Mouse (Mus musculus): ENCODE measurements around the gene Cnpy4. TPM values are rescaled to one million over a fixed set of nuclear protein-coding genes. Genes with fewer than 3 reads are reported as not detected.

The Cnpy4 gene
- total and polyA plus RNA-seq, 3 experiments, result 7.8 to 12.1 TPM; not detected in 1

- TF ChIP-seq SIN3A (IDR thresholded peaks at IDR 0.05; ENCODE audit: low read length), result peak; percentile 66; the same call in 1 of the 2 replicates
- no peak for TF ChIP-seq GABPA (IDR thresholded peaks at IDR 0.05; ENCODE audit: low read depth, low read length)
- TF ChIP-seq CTCF (IDR thresholded peaks at IDR 0.05 in 2 of 3, conservative IDR thresholded peaks at IDR 0.05 in 1 of 3; ENCODE audit: control insufficient read depth in 1 of 3, insufficient read depth in 1 of 3, low read depth in 2 of 3, low read length in 3 of 3, poor library complexity in 1 of 3, severe bottlenecking in 1 of 3), result peak; percentile 33 to 78 (median 76); a peak in 5 of 6 replicates
- peak; percentile 65 for TF ChIP-seq RAD21 (IDR thresholded peaks at IDR 0.05; ENCODE audit: low read depth, low read length)
- TF ChIP-seq MAZ (IDR thresholded peaks at IDR 0.05; ENCODE audit: low read depth, low read length), result no peak
- TF ChIP-seq SMC3 (IDR thresholded peaks at IDR 0.05; ENCODE audit: low read depth, low read length), result peak; percentile 72
- no peak for TF ChIP-seq NELFE (IDR thresholded peaks at IDR 0.05; ENCODE audit: low read depth, low read length)
- TF ChIP-seq HCFC1 (IDR thresholded peaks at IDR 0.05; ENCODE audit: low read depth, low read length), result 0 out of 2 replicates have a peak, but pooled peaks have one; percentile 13
- peak; percentile 63 for TF ChIP-seq ZC3H11A (IDR thresholded peaks at IDR 0.05; ENCODE audit: low read depth, low read length)
- peak; percentile 67 for TF ChIP-seq MXI1 (IDR thresholded peaks at IDR 0.05; ENCODE audit: low read depth, low read length)
- no peak for TF ChIP-seq USF2 (IDR thresholded peaks at IDR 0.05; ENCODE audit: borderline replicate concordance in 1 of 2, insufficient read depth in 1 of 2, low read depth in 1 of 2, low read length in 2 of 2)
- peak; percentile 91 for TF ChIP-seq MYC (IDR thresholded peaks at IDR 0.05; ENCODE audit: low read depth, low read length)
- TF ChIP-seq MAX (IDR thresholded peaks at IDR 0.05; ENCODE audit: low read length), result peak; percentile 78
- H3K4me3 ChIP-seq (ENCODE audit: control insufficient read depth in 1 of 2, insufficient read depth in 1 of 2, low read depth in 2 of 2, low read length in 2 of 2), result no peak overlapping the region
- H3K36me3 ChIP-seq (ENCODE audit: control insufficient read depth in 1 of 2, insufficient read depth in 2 of 2, low read length in 2 of 2), result peaks cover 0 to 18% of the 10 kb centered on the region in 2 experiments; a peak in 2 of 4 replicates
- peaks cover 5 to 8% of the 10 kb centered on the region in 2 experiments for H3K4me1 ChIP-seq (ENCODE audit: control insufficient read depth in 1 of 2, insufficient read depth in 2 of 2, low read length in 2 of 2)
- no peaks in the 10 kb centered on the region for H3K9me3 ChIP-seq (replicated peaks; ENCODE audit: insufficient read depth, low read length)
- no peak overlapping the region for H3K9ac ChIP-seq (ENCODE audit: control insufficient read depth, low read depth, low read length, poor library complexity, severe bottlenecking)
- no peaks in the 10 kb centered on the region for H3K27me3 ChIP-seq (ENCODE audit: control insufficient read depth in 1 of 2, insufficient read depth in 2 of 2, low read length in 2 of 2)
- H3K27ac ChIP-seq (ENCODE audit: control insufficient read depth, low read depth, low read length), result no peak overlapping the region
- DNase-seq (ENCODE audit: low read depth, low spot score), result peak; percentile 88
- H3K79me2 ChIP-seq (ENCODE audit: control insufficient read depth, insufficient read depth, low read length, poor library complexity), result no peaks in the 10 kb centered on the region
These were observed 49.2 kb upstream of the Cnpy4 start for GRCm38 (mm10) chr5:138137935-138138549.

- Histone ChIP-seq H3K36me3 (ENCODE audit: control insufficient read depth in 1 of 2, insufficient read depth in 2 of 2, low read length in 2 of 2) (peaks cover 0 to 18% of the 10 kb centered on the region in 2 experiments; a peak in 2 of 4 replicates), H3K4me3 (ENCODE audit: control insufficient read depth in 1 of 2, insufficient read depth in 1 of 2, low read depth in 2 of 2, low read length in 2 of 2) (no peak overlapping the region)
- TF ChIP-seq ETS1 (IDR thresholded peaks at IDR 0.05; ENCODE audit: low read depth, low read length) (no peak), TAL1 (IDR thresholded peaks at IDR 0.05; ENCODE audit: low read length) (no peak), SIN3A (IDR thresholded peaks at IDR 0.05; ENCODE audit: low read length) (no peak), EP300 (IDR thresholded peaks at IDR 0.05; ENCODE audit: low read depth in 1 of 2, low read length in 2 of 2) (0 out of 4 replicates have a peak, but pooled peaks of 1 of the 2 experiments have one; percentile 9), MEF2A (IDR thresholded peaks at IDR 0.05; ENCODE audit: extremely low read depth, insufficient replicate concordance, low read depth, low read length, poor library complexity, severe bottlenecking) (no peak), CTCF (IDR thresholded peaks at IDR 0.05 in 2 of 3, conservative IDR thresholded peaks at IDR 0.05 in 1 of 3; ENCODE audit: control insufficient read depth in 1 of 3, insufficient read depth in 1 of 3, low read depth in 2 of 3, low read length in 3 of 3, poor library complexity in 1 of 3, severe bottlenecking in 1 of 3) (no peak), BHLHE40 (IDR thresholded peaks at IDR 0.05; ENCODE audit: borderline replicate concordance, low read depth, low read length) (0 out of 2 replicates have a peak, but pooled peaks have one; percentile 30), MYC (IDR thresholded peaks at IDR 0.05; ENCODE audit: low read depth, low read length) (0 out of 2 replicates have a peak, but pooled peaks have one; percentile 37), ZC3H11A (IDR thresholded peaks at IDR 0.05; ENCODE audit: low read depth, low read length) (no peak), NELFE (IDR thresholded peaks at IDR 0.05; ENCODE audit: low read depth, low read length) (0 out of 2 replicates have a peak, but pooled peaks have one; percentile 19), ZNF384 (IDR thresholded peaks at IDR 0.05; ENCODE audit: low read depth, low read length) (peak; percentile 71)
These were observed 48.7 kb upstream of the Cnpy4 start for GRCm38 (mm10) chr5:138138585-138138984.

More at GRCm38 (mm10) chr5:138138585-138138984, 48.7 kb upstream of the Cnpy4 start:
- DNase-seq (ENCODE audit: low read depth, low spot score), result peak; percentile 71
- no peaks in the 10 kb centered on the region for H3K9me3 ChIP-seq (replicated peaks; ENCODE audit: insufficient read depth, low read length)
- no peaks in the 10 kb centered on the region for H3K27me3 ChIP-seq (ENCODE audit: control insufficient read depth in 1 of 2, insufficient read depth in 2 of 2, low read length in 2 of 2)
- no peak overlapping the region for H3K27ac ChIP-seq (ENCODE audit: control insufficient read depth, low read depth, low read length)
- H3K9ac ChIP-seq (ENCODE audit: control insufficient read depth, low read depth, low read length, poor library complexity, severe bottlenecking), result no peak overlapping the region; the same call in 1 of the 2 replicates
- no peaks in the 10 kb centered on the region for H3K79me2 ChIP-seq (ENCODE audit: control insufficient read depth, insufficient read depth, low read length, poor library complexity)
- peaks cover 5 to 8% of the 10 kb centered on the region in 2 experiments for H3K4me1 ChIP-seq (ENCODE audit: control insufficient read depth in 1 of 2, insufficient read depth in 2 of 2, low read length in 2 of 2)

All from MEL (cell line).